Mouse (Mus musculus) kidney, adult 2 months (tissue): ENCODE measurements at regions not wholly inside any gene's neighbourhood (a gene's known extent, or its start where the extent isn't known, plus 50 kb on each side); places are given as distances from the start of the nearest gene placed in this dataset.

Experiments used
- CTCF ChIP-seq: fragments of 200-500 bp; conservative IDR thresholded peaks from 2 replicates; pipeline ENCODE4 v1.5.1; 2011; ENCODE audit warnings: low read depth, mild to moderate bottlenecking, control low read depth, low read length, moderate library complexity, mixed read lengths; ENCODE audit not compliant: insufficient read depth, insufficient read length
- POLR2A ChIP-seq: fragments of 200-500 bp; IDR thresholded peaks from one replicate; pipeline ENCODE4 v1.6.1; 2011; ENCODE audit warnings: low read depth, low read length, control low read depth

DNA sequence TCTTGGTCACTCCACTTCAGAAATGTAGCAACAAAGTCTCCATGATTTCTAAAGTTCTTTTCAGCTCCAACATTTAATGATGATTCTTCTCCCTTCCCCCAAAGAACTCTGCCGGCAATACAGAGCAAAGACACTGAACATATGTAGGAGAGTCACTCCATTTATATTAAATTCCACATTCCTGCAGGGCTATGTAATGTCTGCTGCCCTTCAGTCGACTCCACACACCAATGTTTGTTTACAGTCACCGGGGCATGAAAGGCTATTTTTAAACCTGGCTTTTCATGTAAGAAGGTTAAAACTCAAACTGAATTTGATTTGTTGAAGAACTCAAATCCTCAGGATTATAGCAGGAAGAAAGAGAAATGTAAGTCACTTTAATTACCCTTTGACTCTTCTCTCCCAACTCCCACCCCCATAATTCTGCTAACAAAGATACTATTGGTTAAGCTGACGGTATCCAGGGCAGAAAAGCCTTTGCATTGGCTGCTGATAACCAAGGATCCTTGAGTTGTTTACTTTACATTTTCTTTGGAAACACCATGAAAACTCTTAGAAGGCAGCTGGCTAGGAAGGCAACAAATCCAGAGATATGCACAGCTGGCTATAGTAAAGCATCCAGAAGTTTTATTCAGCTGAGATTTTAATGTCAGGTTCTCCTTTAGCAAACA lies 360.6 kb downstream of the Gsdmc2 start:
- TF ChIP-seq CTCF (no peak), POLR2A (no peak)
